ENCODE assay signal across 24 mouse cellular contexts in the genomic region with DNA sequence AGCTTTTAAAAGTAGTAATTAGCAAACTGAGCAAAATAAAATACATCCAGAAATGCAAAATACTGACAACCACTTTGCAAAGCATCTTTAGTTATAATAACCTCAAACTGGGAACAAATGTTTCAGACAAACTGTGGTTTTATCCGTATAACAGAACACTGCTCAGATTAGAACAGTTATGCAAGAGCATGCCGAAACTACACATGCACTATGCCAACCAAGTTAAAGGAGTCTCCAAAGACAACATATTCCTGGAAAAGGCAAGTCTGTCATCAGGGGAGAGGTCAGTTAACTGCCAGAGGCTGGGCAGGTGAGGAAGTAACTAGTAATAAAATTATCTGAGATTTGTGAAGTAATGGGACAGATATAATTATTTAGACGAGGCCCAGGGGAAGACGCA. TPM values are rescaled to one million over a fixed set of nuclear protein-coding genes. Genes with fewer than 3 reads are reported as not detected.
A peak's percentile ranks its signal among the peaks of the same experiment; 100 is the strongest.
DNase-seq lines count a peak whose midpoint lies in the region; ATAC-seq and TF ChIP-seq lines count a peak whose summit lies in the region.
"Had no signal": no experiment of that assay in that cellular context is flagged by ENCODE, and none has a peak within 500 bp of the region (broad histone marks: within the 10 kb centered on the region; RNA-seq: fewer than 3 reads in every experiment).

No protein-coding gene starts in this region.

- WGBS in liver, adult 2 months: 76% methylated on average over 4 of the region's 4 CpGs
- 75% methylated on average over 4 of the region's 4 CpGs for WGBS in liver, embryonic 12.5 days (ENCODE audit: insufficient replicate concordance)

- TF ChIP-seq CTCF in liver, adult 2 months (IDR thresholded peaks at IDR 0.05; ENCODE audit: low read depth, low read length): no peak

- no peaks in the 10 kb centered on the region for H3K79me2 ChIP-seq in liver, adult 2 months (ENCODE audit: control insufficient read depth, insufficient read depth, low read length)

- no peak for DNase-seq in frontal cortex, postnatal 36 days (ENCODE audit: low spot score in 2 of 2)
- DNase-seq in liver, adult 2 months (ENCODE audit: extremely low read depth, low read depth, low spot score): peak; percentile 18
- peak; percentile 80 for DNase-seq in fat pad, adult 2 months (ENCODE audit: extremely low read depth, low read depth, low spot score)
- DNase-seq in kidney, adult 9 months: no peak
- DNase-seq: adrenal gland, postnatal 10 days; adrenal gland, postnatal 36 days; cerebellum, adult 11 months; cerebellum, adult 2 months; cerebellum, adult 9-11 months; cerebellum, postnatal 25 days; gastrocnemius, postnatal 25 days had no signal

- TF ChIP-seq POLR2A in liver, adult 2 months (IDR thresholded peaks at IDR 0.05; ENCODE audit: extremely low read depth, insufficient read depth, low read length): no peak

- no peaks in the 10 kb centered on the region for H3K4me1 ChIP-seq in liver, adult 2 months (ENCODE audit: control insufficient read depth, insufficient read depth, low read length)
- H3K4me1 ChIP-seq in liver, embryonic 12.5 days: no peaks in the 10 kb centered on the region
- H3K4me1 ChIP-seq: embryonic facial prominence, embryonic 12.5 days; embryonic facial prominence, embryonic 15.5 days; forebrain, embryonic 13.5 days; hindbrain, embryonic 10.5 days; hindbrain, embryonic 13.5 days had no signal

- H3K36me3 ChIP-seq in liver, adult 2 months (ENCODE audit: control insufficient read depth, insufficient read depth, low read length): no peaks in the 10 kb centered on the region; the same call in 1 of the 2 replicates
- H3K36me3 ChIP-seq in liver, embryonic 12.5 days: no peaks in the 10 kb centered on the region

- peak; percentile 88 for ATAC-seq in frontal cortex, adult (ENCODE audit: low TSS enrichment)
- ATAC-seq in liver, embryonic 12.5 days: no peak
- ATAC-seq: activated CD4-positive, CD25-positive, alpha-beta regulatory T cell, adult 4 months; forebrain, embryonic 13.5 days; forebrain, embryonic 16.5 days; hindbrain, postnatal 0 days; inflammation-experienced regulatory T-cells, adult 6 months; intestine, embryonic 16.5 days had no signal

- H3K9me3 ChIP-seq in liver, embryonic 12.5 days (replicated peaks): no peaks in the 10 kb centered on the region
- H3K9me3 ChIP-seq: embryonic facial prominence, embryonic 12.5 days; embryonic facial prominence, embryonic 15.5 days; forebrain, embryonic 13.5 days; hindbrain, embryonic 10.5 days; hindbrain, embryonic 13.5 days had no signal

- no peak overlapping the region for H3K9ac ChIP-seq in liver, adult 2 months (ENCODE audit: low read depth, low read length)
- no peak overlapping the region for H3K9ac ChIP-seq in liver, embryonic 12.5 days
- H3K9ac ChIP-seq: embryonic facial prominence, embryonic 12.5 days; embryonic facial prominence, embryonic 15.5 days; forebrain, embryonic 13.5 days; hindbrain, embryonic 13.5 days had no signal

- H3K27ac ChIP-seq in liver, adult 2 months (replicated peaks; ENCODE audit: insufficient read depth, low read depth, low read length): no peak overlapping the region
- no peak overlapping the region for H3K27ac ChIP-seq in liver, embryonic 12.5 days
- H3K27ac ChIP-seq: embryonic facial prominence, embryonic 12.5 days; embryonic facial prominence, embryonic 15.5 days; forebrain, embryonic 13.5 days; hindbrain, embryonic 10.5 days; hindbrain, embryonic 13.5 days; hindbrain, postnatal 0 days had no signal

- H3K4me3 ChIP-seq in liver, adult 2 months (ENCODE audit: insufficient read depth, low read depth, low read length): no peak overlapping the region
- H3K4me3 ChIP-seq in liver, embryonic 12.5 days: no peak overlapping the region
- H3K4me3 ChIP-seq: embryonic facial prominence, embryonic 12.5 days; embryonic facial prominence, embryonic 15.5 days; forebrain, embryonic 13.5 days; hindbrain, embryonic 10.5 days; hindbrain, embryonic 13.5 days had no signal

- no peaks in the 10 kb centered on the region for H3K27me3 ChIP-seq in liver, adult 2 months (ENCODE audit: control insufficient read depth, insufficient read depth, low read length)
- H3K27me3 ChIP-seq in liver, embryonic 12.5 days (replicated peaks): no peaks in the 10 kb centered on the region
- H3K27me3 ChIP-seq: embryonic facial prominence, embryonic 12.5 days; embryonic facial prominence, embryonic 15.5 days; forebrain, embryonic 13.5 days; hindbrain, embryonic 13.5 days had no signal

- H3K4me2 ChIP-seq in liver, embryonic 12.5 days: no peak overlapping the region
- H3K4me2 ChIP-seq: embryonic facial prominence, embryonic 12.5 days; embryonic facial prominence, embryonic 15.5 days; forebrain, embryonic 13.5 days; heart, embryonic 11.5 days; hindbrain, embryonic 13.5 days had no signal

RNA-seq across cellular contexts. Expression of a gene that starts 13.3 kb away (rescaled TPM):
- total RNA-seq in liver, adult 2 months (2014; rRNA removed): 1.6 and 2.1 TPM in 2 replicates
- polyA plus RNA-seq in liver, adult 2 months (2012; rRNA removed): 0.91 and 1.3 TPM in 2 replicates
- polyA plus RNA-seq in liver, embryonic 12.5 days (2016; fragmentation: Nextera tagmentation; extraction: Ambion mirVana): 3.0 and 3.2 TPM in 2 replicates

Comparison
In these comparisons a context has a peak if more than half of its experiments do, and no peak if none do; other contexts are left out.
1. DNase-seq: peak in liver, adult 2 months (single experiment) and fat pad, adult 2 months (single experiment); none in frontal cortex, postnatal 36 days (0 of 2) and kidney, adult 9 months (single experiment).